Mouse (Mus musculus): ENCODE data around the gene Spdya.

DNA sequence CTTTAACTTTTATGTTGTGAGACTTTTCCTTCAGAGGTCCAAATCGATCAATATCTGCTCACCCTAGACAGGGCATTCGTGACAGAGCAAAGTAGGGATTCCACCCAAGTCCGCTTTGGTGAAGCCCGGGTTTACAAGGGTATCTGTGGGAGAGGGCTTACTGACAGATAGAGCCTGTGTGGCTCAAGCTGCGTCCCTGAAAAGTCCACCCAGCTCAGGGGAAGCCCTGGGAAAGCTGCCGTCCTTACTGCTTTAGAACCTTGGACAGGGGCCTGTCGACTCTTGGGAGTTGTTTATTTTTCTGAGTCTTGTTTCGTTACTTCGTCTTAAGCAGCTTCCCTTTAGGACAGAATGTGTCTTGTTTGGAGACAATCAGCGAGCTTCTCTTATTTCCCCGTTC is 1.0 kb downstream of the Spdya start:
- TF ChIP-seq POLR2A (IDR thresholded peaks at IDR 0.05; ENCODE audit: extremely low read depth, insufficient read depth, low read length) (no peak), CTCF (IDR thresholded peaks at IDR 0.05; ENCODE audit: low read depth, low read length) (no peak)
